Mouse (Mus musculus) kidney, embryonic 16.5 days (tissue): ENCODE measurements around the gene Gm14409. TPM values are rescaled to one million over a fixed set of nuclear protein-coding genes. Genes with fewer than 3 reads are reported as not detected.
"Not testable (repeated sequence)": the region's sequence is repeated elsewhere in the genome, so short reads cannot be mapped to it uniquely, and the experiment has no call there.

ENCODE experiments used
- ATAC-seq: fragments of 200-750 bp; cut with Nextera tagmentation; 2 replicates; pipeline ENCODE4 v1.8.0; 2017; ENCODE audit warnings: moderate TSS enrichment; ENCODE audit not compliant: low FRiP score, low TSS enrichment
- H3K27ac ChIP-seq: fragments of 300-500 bp; sonication (generic); 2 replicates; pipeline ENCODE4 v1.5.1; 2014; ENCODE audit warnings: low read length
- H3K27me3 ChIP-seq: fragments of 300-500 bp; sonication (generic); 2 replicates; pipeline ENCODE4 v1.6.1; 2014; ENCODE audit warnings: low read length, control low read depth, mixed read lengths; ENCODE audit not compliant: insufficient read depth
- H3K36me3 ChIP-seq: fragments of 300-500 bp; sonication (generic); 2 replicates; pipeline ENCODE4 v1.6.1; 2014; ENCODE audit warnings: low read length, control low read depth, mixed read lengths; ENCODE audit not compliant: insufficient read depth
- H3K4me1 ChIP-seq: fragments of 300-500 bp; sonication (generic); 2 replicates; pipeline ENCODE4 v1.6.1; 2014; ENCODE audit warnings: low read length, control low read depth, mixed read lengths; ENCODE audit not compliant: insufficient read depth
- H3K4me2 ChIP-seq: fragments of 300-500 bp; sonication (generic); replicated peaks from 2 replicates; pipeline ENCODE4 v1.6.1; 2014; ENCODE audit warnings: low read depth, low read length
- H3K4me3 ChIP-seq: fragments of 300-500 bp; sonication (generic); 2 replicates; pipeline ENCODE4 v1.5.1; 2014; ENCODE audit warnings: mild to moderate bottlenecking, low read length
- H3K9ac ChIP-seq: fragments of 300-500 bp; sonication (generic); replicated peaks from 2 replicates; pipeline ENCODE4 v1.6.1; 2014; ENCODE audit warnings: low read length
- H3K9me3 ChIP-seq: fragments of 300-500 bp; sonication (generic); 2 replicates; pipeline ENCODE4 v1.6.1; 2016; ENCODE audit warnings: low read length, control low read depth
- WGBS: fragments of 180-500 bp; shearing (Covaris S2); extraction: QIAGEN DNeasy Blood & Tissue Kit; methylation state at CpG from one replicate; pipeline ENCODE4 v1.1.7; 2014; 5-methylcytosine and 5-hydroxymethylcytosine counted together
- polyA plus RNA-seq: library from polyadenylated mRNA; unstranded; fragments of >200 nt; fragmentation: Nextera tagmentation; extraction: Ambion mirVana; gene quantifications from 2 replicates; pipeline ENCODE4 v1.2.1, GENCODE M21; 2015

Gm14409 gene
- not detected in 2 replicates for polyA plus RNA-seq

GRCm38 (mm10) chr2:177266936-177267335 is at the start of gene Gm14409:
Gene Gm14409 (minus strand): TSS chr2:177267036.
- H3K9ac ChIP-seq, H3K27ac ChIP-seq, H3K4me3 ChIP-seq, H3K36me3 ChIP-seq, H3K4me2 ChIP-seq, H3K9me3 ChIP-seq, ATAC-seq, H3K4me1 ChIP-seq, H3K27me3 ChIP-seq: not testable (repeated sequence)
- WGBS, result no CpG with 5 or more reads among the region's 2 CpGs

- WGBS, result 88% methylated on average over 4 of the region's 4 CpGs
- not testable (repeated sequence) for H3K4me3 ChIP-seq, H3K36me3 ChIP-seq, H3K4me2 ChIP-seq, H3K9me3 ChIP-seq, H3K27ac ChIP-seq, ATAC-seq, H3K9ac ChIP-seq, H3K27me3 ChIP-seq, H3K4me1 ChIP-seq
Measured at GRCm38 (mm10) chr2:177309627-177310026, 42.8 kb upstream of the Gm14409 start.

- H3K4me3 ChIP-seq, ATAC-seq: not testable (repeated sequence)
Measured at GRCm38 (mm10) chr2:177304980-177305379, 38.1 kb upstream of the Gm14409 start.

GRCm38 (mm10) chr2:177283701-177284100 is 16.9 kb upstream of the Gm14409 start:
- not testable (repeated sequence) for H3K9ac ChIP-seq, H3K27ac ChIP-seq, H3K27me3 ChIP-seq, H3K4me2 ChIP-seq, H3K4me3 ChIP-seq, H3K9me3 ChIP-seq, ATAC-seq, H3K36me3 ChIP-seq, H3K4me1 ChIP-seq
- 36% methylated on average over 3 of the region's 3 CpGs for WGBS

More at GRCm38 (mm10) chr2:177304980-177305379, 38.1 kb upstream of the Gm14409 start:
- H3K27ac ChIP-seq, H3K4me1 ChIP-seq, H3K36me3 ChIP-seq, H3K27me3 ChIP-seq, H3K9ac ChIP-seq, H3K9me3 ChIP-seq, H3K4me2 ChIP-seq: not testable (repeated sequence)
- no CpG with 5 or more reads among the region's 2 CpGs for WGBS

- H3K27ac ChIP-seq, ATAC-seq, H3K36me3 ChIP-seq, H3K4me1 ChIP-seq, H3K27me3 ChIP-seq, H3K9ac ChIP-seq, H3K4me3 ChIP-seq, H3K9me3 ChIP-seq, H3K4me2 ChIP-seq: not testable (repeated sequence)
- WGBS, result 84% methylated on average over 2 of the region's 2 CpGs
Measured at GRCm38 (mm10) chr2:177277754-177278153, 10.9 kb upstream of the Gm14409 start.

GRCm38 (mm10) chr2:177272237-177272636 is 5.4 kb upstream of the Gm14409 start:
- H3K4me1 ChIP-seq, H3K36me3 ChIP-seq, H3K9ac ChIP-seq, H3K9me3 ChIP-seq, H3K27ac ChIP-seq, ATAC-seq, H3K4me2 ChIP-seq, H3K4me3 ChIP-seq, H3K27me3 ChIP-seq: not testable (repeated sequence)
- 74% methylated on average over 2 of the region's 2 CpGs for WGBS

GRCm38 (mm10) chr2:177247449-177247848 is 19.4 kb downstream of the Gm14409 start:
- H3K36me3 ChIP-seq, H3K27me3 ChIP-seq, H3K4me1 ChIP-seq, ATAC-seq, H3K9me3 ChIP-seq, H3K27ac ChIP-seq, H3K4me2 ChIP-seq, H3K4me3 ChIP-seq, H3K9ac ChIP-seq: not testable (repeated sequence)
- 78% methylated on average over 2 of the region's 2 CpGs for WGBS

- H3K4me3 ChIP-seq, H3K27ac ChIP-seq, H3K27me3 ChIP-seq, H3K4me2 ChIP-seq, H3K9me3 ChIP-seq, H3K9ac ChIP-seq, H3K36me3 ChIP-seq, ATAC-seq, H3K4me1 ChIP-seq: not testable (repeated sequence)
- 51% methylated on average over 2 of the region's 2 CpGs for WGBS
Measured at GRCm38 (mm10) chr2:177230461-177230860, 36.4 kb downstream of the Gm14409 start.

Other genes with a start within 250 kb of the Gm14409 start
- gene Gm14401, start 192.7 kb downstream of the Gm14409 start, polyA plus RNA-seq, result not detected in 2 replicates
- 22.1 and 29.9 TPM in 2 replicates for gene Gm14410, start 60.6 kb downstream of the Gm14409 start, polyA plus RNA-seq
- 0.14 and 0.40 TPM in 2 replicates for gene Gm14412, start 57.3 kb upstream of the Gm14409 start, polyA plus RNA-seq
- gene Gm14418, start 131.3 kb upstream of the Gm14409 start, polyA plus RNA-seq, result 8.3 and 11.6 TPM in 2 replicates
- 17.1 and 18.4 TPM in 2 replicates for gene Zfp970, start 197.7 kb upstream of the Gm14409 start, polyA plus RNA-seq
- gene Gm14403, start 231.2 kb upstream of the Gm14409 start, polyA plus RNA-seq, result 8.8 and 8.9 TPM in 2 replicates